In genomic region chr6:87424037-87424816, GRCm38 (mm10) we compare ENCODE assay signal across 10 mouse cellular contexts. TPM values are rescaled to one million over a fixed set of nuclear protein-coding genes. Genes with fewer than 3 reads are reported as not detected.
DNase-seq lines count a peak whose midpoint lies in the region; TF ChIP-seq lines count a peak whose summit lies in the region.
"Had no signal": no experiment of that assay in that cellular context is flagged by ENCODE, and none has a peak within 500 bp of the region (broad histone marks: within the 10 kb centered on the region; RNA-seq: fewer than 3 reads in every experiment).

No protein-coding gene starts in this region.

- H3K9me3 ChIP-seq in CH12.LX (replicated peaks; ENCODE audit: low read length): no peaks in the 10 kb centered on the region
- H3K9me3 ChIP-seq: embryonic facial prominence, embryonic 15.5 days; liver, embryonic 15.5 days had no signal

- H3K27ac ChIP-seq in CH12.LX (ENCODE audit: insufficient read depth, low read depth): no peak overlapping the region
- H3K27ac ChIP-seq: embryonic facial prominence, embryonic 15.5 days; liver, embryonic 15.5 days had no signal

- dilution Hi-C loops in CH12.LX (cut with MboI; ENCODE audit: extremely low pct_ligation_motif_present, extremely low pct_unique_long_range_greater_than_20kb, low sequenced_read_pairs): no loop called here

- H3K4me1 ChIP-seq in CH12.LX (ENCODE audit: control insufficient read depth in 1 of 2, insufficient read depth in 2 of 2): 0 out of 4 replicates have a peak, but pooled peaks cover 0 to 2% of the 10 kb centered on the region in 2 experiments
- H3K4me1 ChIP-seq: embryonic facial prominence, embryonic 15.5 days; liver, embryonic 15.5 days had no signal

- TF ChIP-seq CTCF in CH12.LX (conservative IDR thresholded peaks at IDR 0.05 in 1 of 2, IDR thresholded peaks at IDR 0.05 in 1 of 2; ENCODE audit: low read depth in 2 of 2, low read length in 2 of 2): no peak

- TF ChIP-seq POLR2A in CH12.LX (IDR thresholded peaks at IDR 0.05; ENCODE audit: low read depth, low read length): no peak

- no peak for TF ChIP-seq RAD21 in CH12.LX (IDR thresholded peaks at IDR 0.05; ENCODE audit: low read depth, low read length)

- no peak overlapping the region for H3K9ac ChIP-seq in CH12.LX (ENCODE audit: insufficient read depth, low read depth)
- H3K9ac ChIP-seq: embryonic facial prominence, embryonic 15.5 days; liver, embryonic 15.5 days had no signal

- in situ Hi-C loops in CH12.LX (cut with MboI; ENCODE audit: low pct_ligation_motif_present, low pct_unique_long_range_greater_than_20kb, low sequenced_read_pairs): no loop called here

- no peak for TF ChIP-seq EP300 in CH12.LX (IDR thresholded peaks at IDR 0.05; ENCODE audit: low read length)

- peak; percentile 16 for DNase-seq in gastrocnemius, postnatal 14 days
- DNase-seq in gastrocnemius, adult 18-20 months (ENCODE audit: low spot score): no peak
- DNase-seq in CH12.LX (ENCODE audit: extremely low read depth): no peak
- peak; percentile 17 to 19 for DNase-seq in cerebellum, postnatal 36 days
- DNase-seq in kidney, adult 9 months: peak; percentile 49
- no peak for DNase-seq in thymus, postnatal 14 days
- no peak for DNase-seq in spleen, postnatal 36 days (ENCODE audit: low spot score in 2 of 2)
- DNase-seq in retina, embryonic 14.5 days (ENCODE audit: low spot score): no peak

- no peaks in the 10 kb centered on the region for H3K36me3 ChIP-seq in CH12.LX (replicated peaks in 1 of 2; ENCODE audit: control insufficient read depth in 1 of 2, insufficient read depth in 1 of 2, low read length in 1 of 2)
- H3K36me3 ChIP-seq: embryonic facial prominence, embryonic 15.5 days; liver, embryonic 15.5 days had no signal

- H3K27me3 ChIP-seq in CH12.LX (replicated peaks): no peaks in the 10 kb centered on the region
- H3K27me3 ChIP-seq: embryonic facial prominence, embryonic 15.5 days; liver, embryonic 15.5 days had no signal

- intact Hi-C loops in gastrocnemius, postnatal 14 days (cut with DNase I; ENCODE audit: low total_unique reads): no loop called here

- no peak overlapping the region for H3K4me3 ChIP-seq in CH12.LX (replicated peaks in 1 of 3; ENCODE audit: low read depth in 2 of 3, low read length in 2 of 3, poor library complexity in 1 of 3)
- H3K4me3 ChIP-seq: embryonic facial prominence, embryonic 15.5 days; liver, embryonic 15.5 days had no signal

- no peaks in the 10 kb centered on the region for H3K79me2 ChIP-seq in CH12.LX (replicated peaks; ENCODE audit: control insufficient read depth, extremely low read depth, insufficient read depth, poor library complexity, severe bottlenecking)

- no peak overlapping the region for H3K4me2 ChIP-seq in CH12.LX (ENCODE audit: insufficient read depth, low read depth, poor library complexity, severe bottlenecking)
- H3K4me2 ChIP-seq: embryonic facial prominence, embryonic 15.5 days; liver, embryonic 15.5 days had no signal

TF ChIP-seq in CH12.LX, 34 proteins besides CTCF, POLR2A, EP300 and RAD21:
- no peak for TF ChIP-seq NRF1 (IDR thresholded peaks at IDR 0.05; ENCODE audit: low read depth, low read length)
- peak; percentile 50 for TF ChIP-seq BHLHE40 (IDR thresholded peaks at IDR 0.05; ENCODE audit: low read depth, low read length)
- TF ChIP-seq ELF1 (IDR thresholded peaks at IDR 0.05; ENCODE audit: low read depth, low read length): no peak
- no peak for TF ChIP-seq ZMIZ1 (IDR thresholded peaks at IDR 0.05; ENCODE audit: low read depth, low read length)
- TF ChIP-seq HCFC1 (IDR thresholded peaks at IDR 0.05; ENCODE audit: low read depth, low read length): no peak
- TF ChIP-seq MAZ (IDR thresholded peaks at IDR 0.05; ENCODE audit: low read depth, low read length): no peak
TF ChIP-seq in CH12.LX: peak in this region for 1.

RNA-seq across cellular contexts. Expression of gene Bmp10, which starts 4.6 kb away (rescaled TPM):
- total RNA-seq in gastrocnemius, postnatal 14 days (2021): not detected
- total RNA-seq in gastrocnemius, adult 18-20 months (2021): not detected
- not detected in 2 replicates for total RNA-seq in CH12.LX (2012; rRNA removed)
- not detected in 2 replicates for total RNA-seq in CH12.LX (2014; rRNA removed)
- not detected in 2 replicates for polyA plus RNA-seq in CH12.LX (2012; ENCODE audit: insufficient read length, low read depth)
- polyA plus RNA-seq: embryonic facial prominence, embryonic 15.5 days had no signal

RNA-seq across cellular contexts. Expression of gene Gkn3, which starts 35.5 kb away (rescaled TPM):
- 1 to 10 TPM in 1 of 2 experiments, under 1 TPM in 1; 0.82 to 2.3 TPM for total RNA-seq in gastrocnemius, postnatal 14 days (2021)
- total RNA-seq in gastrocnemius, adult 18-20 months (2021): 1 to 10 TPM; 1.3 to 1.7 TPM
- not detected in 2 replicates for total RNA-seq in CH12.LX (2012; rRNA removed)
- total RNA-seq in CH12.LX (2014; rRNA removed): 0.42 TPM in 1 of 2 replicates, not detected in the other
- not detected in 2 replicates for polyA plus RNA-seq in CH12.LX (2012; ENCODE audit: insufficient read length, low read depth)
- polyA plus RNA-seq: liver, embryonic 15.5 days had no signal

RNA-seq across cellular contexts. Expression of gene Gkn2, which starts 51.1 kb away (rescaled TPM):
- total RNA-seq in gastrocnemius, postnatal 14 days (2021): not detected
- total RNA-seq in gastrocnemius, adult 18-20 months (2021): not detected
- total RNA-seq in CH12.LX (2012; rRNA removed): not detected in 2 replicates
- total RNA-seq in CH12.LX (2014; rRNA removed): not detected in 2 replicates
- polyA plus RNA-seq in CH12.LX (2012; ENCODE audit: insufficient read length, low read depth): not detected in 2 replicates
- polyA plus RNA-seq: embryonic facial prominence, embryonic 15.5 days; liver, embryonic 15.5 days had no signal

Comparison
In these comparisons a context has a peak if more than half of its experiments do, and no peak if none do; other contexts are left out.
1. DNase-seq: peak in gastrocnemius, postnatal 14 days (single experiment), cerebellum, postnatal 36 days (2 of 2) and kidney, adult 9 months (single experiment); none in gastrocnemius, adult 18-20 months (single experiment), CH12.LX (single experiment), thymus, postnatal 14 days (single experiment), spleen, postnatal 36 days (0 of 2) and retina, embryonic 14.5 days (single experiment).